Comparison of ENCODE assay signal across 10 mouse cellular contexts in the genomic region with DNA sequence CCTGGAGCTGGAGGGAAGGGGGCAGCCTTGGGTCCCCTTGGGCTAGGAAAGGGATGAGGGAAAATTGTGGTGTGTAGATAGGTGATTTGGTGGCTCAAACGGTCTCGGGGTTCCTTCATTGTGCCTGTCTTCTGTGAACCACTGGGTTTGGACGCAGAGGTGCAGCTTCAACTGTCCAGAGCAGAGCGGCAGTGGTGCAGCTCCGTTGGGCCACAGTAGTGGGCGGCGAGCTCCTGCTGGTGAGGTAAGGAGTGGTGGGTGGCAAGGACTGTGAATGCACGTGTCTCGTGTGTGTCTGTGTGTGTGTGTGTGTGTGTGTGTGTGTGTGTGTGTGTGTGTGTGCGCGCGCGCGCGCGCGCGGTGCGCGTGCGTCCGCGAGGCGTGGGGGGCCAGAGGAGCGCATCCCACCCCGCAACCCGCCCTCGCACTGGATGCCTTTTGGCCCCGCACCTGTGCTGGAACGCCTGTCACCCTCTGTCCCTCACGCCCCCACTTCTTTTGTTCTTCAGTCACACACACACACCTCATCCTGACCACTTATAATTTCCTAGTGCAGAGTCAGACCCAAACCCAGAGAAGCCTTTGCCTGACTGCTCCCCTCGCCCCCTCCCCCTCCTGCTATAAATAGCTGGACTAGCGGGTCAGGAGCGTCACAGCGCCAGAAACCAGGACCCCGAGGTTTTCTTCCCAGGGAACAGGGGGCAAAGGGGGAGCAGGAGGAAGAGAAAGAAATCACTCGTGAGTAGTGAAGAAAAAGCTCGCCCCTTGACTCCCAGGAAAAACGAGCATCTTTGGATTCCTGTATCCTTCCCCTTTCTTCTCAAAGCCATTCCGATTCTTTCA. TPM values are rescaled to one million over a fixed set of nuclear protein-coding genes. Genes with fewer than 3 reads are reported as not detected.
A peak's percentile ranks its signal among the peaks of the same experiment; 100 is the strongest.
DNase-seq lines count a peak whose midpoint lies in the region; ATAC-seq and TF ChIP-seq lines count a peak whose summit lies in the region.
"Had no signal": no experiment of that assay in that cellular context is flagged by ENCODE, and none has a peak within 500 bp of the region (broad histone marks: within the 10 kb centered on the region; RNA-seq: fewer than 3 reads in every experiment).

No protein-coding gene starts in this region.

- WGBS in heart, embryonic 12.5 days: under 1% methylated on average over 20 of the region's 40 CpGs
- WGBS in forebrain, postnatal 0 days: 0% methylated on average over 25 of the region's 40 CpGs
- WGBS in midbrain, embryonic 13.5 days: 1% methylated on average over 21 of the region's 40 CpGs

- peaks cover 15% of the 10 kb centered on the region; the same call in 1 of the 2 replicates for H3K27me3 ChIP-seq in heart, embryonic 12.5 days (replicated peaks)
- no peaks in the 10 kb centered on the region for H3K27me3 ChIP-seq in forebrain, postnatal 0 days (ENCODE audit: insufficient read depth, low read length)
- no peaks in the 10 kb centered on the region for H3K27me3 ChIP-seq in midbrain, embryonic 13.5 days

- TF ChIP-seq CTCF in forebrain, postnatal 0 days (IDR thresholded peaks at IDR 0.05; ENCODE audit: low read depth): peak; percentile 39

- peak overlapping the region; percentile 70 for H3K9ac ChIP-seq in heart, embryonic 12.5 days
- H3K9ac ChIP-seq in forebrain, postnatal 0 days: peak overlapping the region; percentile 81
- H3K9ac ChIP-seq in midbrain, embryonic 13.5 days (replicated peaks): peak overlapping the region; percentile 75

- no peak for DNase-seq in heart, adult 18-20 months
- DNase-seq in cerebellum, adult 18-20 months: peak; percentile 72 to 78
- peak; percentile 76 for DNase-seq in forebrain, postnatal 0 days
- DNase-seq in layer of hippocampus, adult 9-10 months (ENCODE audit: low spot score): peak; percentile 38
- DNase-seq in urinary bladder, adult 2 months (ENCODE audit: low spot score): no peak

- H3K9me3 ChIP-seq in heart, embryonic 12.5 days (replicated peaks): no peaks in the 10 kb centered on the region
- H3K9me3 ChIP-seq in forebrain, postnatal 0 days (ENCODE audit: low read length): no peaks in the 10 kb centered on the region
- no peaks in the 10 kb centered on the region for H3K9me3 ChIP-seq in midbrain, embryonic 13.5 days

- H3K4me3 ChIP-seq in heart, embryonic 12.5 days: peak overlapping the region; percentile 66
- peak overlapping the region; percentile 74 for H3K4me3 ChIP-seq in forebrain, postnatal 0 days (ENCODE audit: low read depth, low read length)
- peak overlapping the region; percentile 63 for H3K4me3 ChIP-seq in midbrain, embryonic 13.5 days (replicated peaks)

- peak; percentile 72 for ATAC-seq in heart, embryonic 12.5 days (ENCODE audit: insufficient number of reproducible peaks, low FRiP score)
- ATAC-seq in forebrain, postnatal 0 days: peak; percentile 70
- peak; percentile 88 for ATAC-seq in midbrain, embryonic 13.5 days
- no peak for ATAC-seq in inflammation-experienced regulatory T-cells, adult 6 months

- no peaks in the 10 kb centered on the region for H3K4me1 ChIP-seq in heart, embryonic 12.5 days (replicated peaks)
- H3K4me1 ChIP-seq in forebrain, postnatal 0 days (ENCODE audit: insufficient read depth): no peaks in the 10 kb centered on the region
- peaks cover 30% of the 10 kb centered on the region for H3K4me1 ChIP-seq in midbrain, embryonic 13.5 days (replicated peaks)

- peak overlapping the region; percentile 93 for H3K4me2 ChIP-seq in heart, embryonic 12.5 days
- peak overlapping the region; percentile 77 for H3K4me2 ChIP-seq in forebrain, postnatal 0 days (ENCODE audit: low read depth)
- peak overlapping the region; percentile 72 for H3K4me2 ChIP-seq in midbrain, embryonic 13.5 days (replicated peaks)

- H3K36me3 ChIP-seq in heart, embryonic 12.5 days: no peaks in the 10 kb centered on the region
- H3K36me3 ChIP-seq in forebrain, postnatal 0 days (ENCODE audit: insufficient read depth): no peaks in the 10 kb centered on the region
- no peaks in the 10 kb centered on the region for H3K36me3 ChIP-seq in midbrain, embryonic 13.5 days
- H3K36me3 ChIP-seq: G1E had no signal

- no peak overlapping the region for H3K27ac ChIP-seq in heart, embryonic 12.5 days (ENCODE audit: poor library complexity, severe bottlenecking)
- H3K27ac ChIP-seq in forebrain, postnatal 0 days (ENCODE audit: low read depth, low read length): peak overlapping the region; percentile 95
- H3K27ac ChIP-seq in midbrain, embryonic 13.5 days: peak overlapping the region; percentile 91
- H3K27ac ChIP-seq: macrophage had no signal

RNA-seq across cellular contexts. Expression of a gene that starts 0.5 kb away (rescaled TPM):
- 2.1 and 3.0 TPM in 2 replicates for polyA plus RNA-seq in heart, embryonic 12.5 days (2016; fragmentation: Nextera tagmentation; extraction: Ambion mirVana)
- under 1 TPM; 0.60 to 0.95 TPM for total RNA-seq in heart, adult 18-20 months (2021)
- 90.0 and 101 TPM in 2 replicates for total RNA-seq in forebrain, postnatal 0 days (2014; rRNA removed)
- polyA plus RNA-seq in forebrain, postnatal 0 days (2015; fragmentation: Nextera tagmentation; extraction: Ambion mirVana): 14.4 and 25.9 TPM in 2 replicates
- 30.6 and 35.0 TPM in 2 replicates for polyA plus RNA-seq in midbrain, embryonic 13.5 days (2015; fragmentation: Nextera tagmentation; extraction: Ambion mirVana)
- polyA plus RNA-seq in urinary bladder, adult 2 months (2012; rRNA removed): 0.34 and 0.44 TPM in 2 replicates
- under 1 TPM in 1 of 3 experiments, not detected in 2; 0.08 TPM for polyA plus RNA-seq in inflammation-experienced regulatory T-cells, adult 6 months (2017; shearing (Covaris generic))
- polyA plus RNA-seq: G1E, macrophage had no signal

Comparison
In these comparisons a context has a peak if more than half of its experiments do, and no peak if none do; other contexts are left out.
1. DNase-seq: peak in cerebellum, adult 18-20 months (2 of 2), forebrain, postnatal 0 days (single experiment) and layer of hippocampus, adult 9-10 months (single experiment); none in heart, adult 18-20 months (0 of 2) and urinary bladder, adult 2 months (single experiment).
2. Peak in every context shown above with its lines, with median percentiles within 50 percentile points of each other: H3K4me2 ChIP-seq, H3K4me3 ChIP-seq and H3K9ac ChIP-seq.